Mouse (Mus musculus) kidney, adult 8-10 months (tissue): ENCODE measurements around the gene Masp1.

Experiments used
- DNase-seq, 2 experiments: peaks; one replicate each; pipeline ENCODE4 v3.0.0; 2022

Gene Masp1

GRCm38 (mm10) chr16:23457338-23457737 is 63.3 kb downstream of the Masp1 start:
- no peak for DNase-seq

GRCm38 (mm10) chr16:23456534-23456933 is 64.1 kb downstream of the Masp1 start:
- DNase-seq, result peak; percentile 16 to 29

DNA sequence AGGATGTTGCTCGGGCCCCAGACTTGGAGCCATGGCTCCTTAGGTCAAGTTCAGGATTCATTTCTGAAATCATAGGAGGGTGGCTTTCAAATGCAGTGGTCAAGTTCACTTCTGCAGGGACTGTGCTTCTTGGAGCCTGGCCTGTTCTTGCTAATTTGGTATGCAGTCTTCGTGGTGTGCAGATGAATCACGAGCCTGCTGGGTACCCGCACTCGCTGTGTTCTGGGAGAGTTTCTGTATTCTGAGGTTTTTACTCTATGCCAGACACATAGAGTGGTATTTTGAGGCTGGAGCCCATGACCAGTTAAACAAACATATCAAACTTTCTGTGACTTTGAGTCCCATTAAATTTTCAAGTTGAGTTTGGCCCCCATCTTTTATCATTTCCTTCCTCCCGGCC is 66.2 kb downstream of the Masp1 start:
- no peak for DNase-seq

GRCm38 (mm10) chr16:23452476-23452875 is 68.1 kb downstream of the Masp1 start:
- DNase-seq, result peak; percentile 9 to 35

DNA sequence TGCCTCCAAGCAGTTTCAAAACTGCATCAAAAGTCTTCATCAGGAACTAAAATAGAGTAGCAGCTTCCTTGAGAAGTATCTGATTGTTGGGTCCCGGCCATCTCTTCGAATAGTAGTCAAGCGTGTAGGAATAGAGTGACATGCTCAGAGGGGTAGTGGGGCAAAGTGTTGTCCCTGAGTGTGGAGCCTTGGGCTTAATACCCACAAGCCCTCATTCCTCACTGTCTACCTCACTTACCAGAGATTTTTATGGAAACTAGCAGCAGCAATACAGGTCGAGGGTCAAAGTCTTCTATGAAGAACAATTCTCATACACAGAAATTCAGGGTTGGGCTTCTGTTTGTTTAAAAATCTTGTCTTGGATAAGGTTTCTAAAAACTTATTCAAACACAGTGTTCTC is 69.8 kb downstream of the Masp1 start:
- DNase-seq, result no peak

- DNase-seq, result no peak
These were observed 70.7 kb downstream of the Masp1 start for GRCm38 (mm10) chr16:23449946-23450345.

GRCm38 (mm10) chr16:23444231-23444630 is 76.4 kb downstream of the Masp1 start:
- no peak for DNase-seq

DNA sequence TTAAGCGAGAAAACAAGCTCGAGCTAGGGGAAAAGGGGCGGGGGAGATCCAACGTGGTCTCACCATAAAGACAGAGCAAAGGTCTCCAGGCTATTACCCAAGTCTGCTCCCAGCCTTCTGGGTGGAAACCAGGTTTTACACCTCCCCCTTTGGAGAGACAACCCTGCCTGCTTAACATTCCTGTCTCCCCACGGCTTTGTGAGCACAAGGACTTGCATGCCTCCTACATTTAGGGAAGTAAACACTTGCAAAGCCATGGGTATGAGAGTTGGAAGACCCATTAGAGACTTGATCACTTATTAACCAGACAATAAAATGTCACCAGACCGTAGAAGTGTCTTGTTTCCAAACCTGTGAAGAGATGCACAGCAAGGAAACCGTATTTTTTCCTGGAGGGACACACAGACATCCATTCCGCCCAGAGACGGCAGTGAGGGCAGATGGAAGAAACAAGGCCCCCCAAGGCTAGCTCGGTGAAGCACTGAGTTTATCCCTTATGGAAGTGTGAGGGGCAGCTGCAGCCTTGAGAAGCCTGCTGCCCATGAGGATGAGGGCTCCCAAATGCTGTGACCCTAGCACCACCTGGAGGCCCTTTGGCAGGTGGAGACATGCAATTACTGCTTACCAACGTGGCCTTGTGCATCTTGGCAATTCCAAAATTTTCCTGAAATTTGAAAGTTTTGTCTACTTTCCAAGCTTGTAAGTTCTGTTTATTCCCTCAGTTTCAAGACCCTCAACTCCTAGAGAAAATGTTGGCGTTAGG is 83.0 kb downstream of the Masp1 start:
- DNase-seq, result peak in 1 of 2 experiments; percentile 19

DNA sequence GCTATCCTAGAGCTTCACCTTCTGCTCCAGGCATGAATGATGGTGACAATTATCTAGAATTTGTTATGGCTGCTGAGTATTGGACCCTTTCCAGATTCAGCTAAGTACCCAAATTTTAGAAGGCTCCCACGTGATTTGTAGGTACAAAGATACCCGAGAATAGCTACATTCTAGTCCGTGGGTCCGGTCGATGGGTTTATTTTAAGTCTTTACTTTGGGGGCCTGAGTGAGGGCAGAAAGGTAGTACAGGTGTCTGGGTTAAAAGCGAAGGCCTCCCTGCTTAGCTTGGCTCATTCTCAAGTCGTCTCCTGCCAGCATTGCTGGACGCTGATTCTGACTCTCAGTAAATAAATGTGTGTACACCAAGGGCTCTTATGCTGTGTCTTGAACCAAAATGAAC is 90.6 kb downstream of the Masp1 start:
- DNase-seq, result no peak

DNA sequence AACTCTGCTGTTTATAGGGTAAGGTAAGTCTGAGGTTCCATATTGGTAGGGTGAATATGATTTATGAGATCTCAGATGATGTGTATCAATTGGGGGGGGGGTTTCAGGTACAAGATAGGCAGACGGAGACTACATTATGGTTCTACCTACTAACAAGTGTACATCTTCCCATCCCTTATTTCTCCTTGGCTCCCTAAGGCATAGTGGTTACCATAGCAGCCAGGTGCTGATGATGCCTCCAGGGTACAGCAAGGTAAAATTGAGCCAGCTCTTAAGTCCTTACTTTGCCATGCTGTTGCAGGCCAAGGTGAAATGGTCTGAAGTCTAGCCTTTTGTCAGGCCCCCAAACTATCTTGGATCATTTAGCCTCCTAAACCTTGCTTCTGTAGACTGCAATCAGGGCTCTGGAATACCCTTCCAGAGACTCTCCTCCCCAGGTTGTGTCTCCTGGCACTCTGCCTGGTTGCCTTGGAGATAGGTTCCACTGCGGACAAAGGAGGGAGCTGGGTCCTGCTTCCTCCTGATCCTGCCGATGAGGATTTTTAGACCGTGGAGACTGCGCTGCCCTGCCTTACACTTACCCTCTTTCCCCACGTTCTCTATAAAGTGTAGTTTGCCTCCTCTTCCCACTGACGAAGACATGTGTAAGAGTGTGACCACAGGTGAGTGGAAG is 91.8 kb downstream of the Masp1 start, which contains the start of gene Rtp1:
Rtp1 (plus strand) TSS at position 487 of the 673 bp plus-strand sequence.
- DNase-seq, result no peak

- DNase-seq, result no peak
These were observed 92.9 kb downstream of the Masp1 start for GRCm38 (mm10) chr16:23427701-23428100.

DNA sequence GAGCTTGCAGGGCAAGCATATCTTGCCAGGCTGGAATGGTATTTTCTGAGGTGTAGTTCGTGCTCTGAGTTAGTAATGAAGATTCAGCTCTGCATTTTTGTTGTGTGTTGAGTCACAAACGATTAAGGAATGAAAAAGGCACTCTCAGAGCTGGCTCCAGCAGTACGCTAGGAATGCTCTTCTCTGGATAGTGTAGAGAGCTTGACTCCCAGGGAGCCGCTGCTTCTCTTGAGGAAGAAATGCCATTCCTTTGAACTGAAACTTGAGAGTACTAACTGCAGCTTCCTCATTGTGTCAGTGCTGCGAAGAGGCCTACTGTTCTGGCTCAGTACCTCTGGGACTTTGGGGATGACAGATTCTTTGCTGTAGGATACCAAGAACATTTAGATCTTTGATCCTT is 96.8 kb downstream of the Masp1 start:
- no peak for DNase-seq

DNA sequence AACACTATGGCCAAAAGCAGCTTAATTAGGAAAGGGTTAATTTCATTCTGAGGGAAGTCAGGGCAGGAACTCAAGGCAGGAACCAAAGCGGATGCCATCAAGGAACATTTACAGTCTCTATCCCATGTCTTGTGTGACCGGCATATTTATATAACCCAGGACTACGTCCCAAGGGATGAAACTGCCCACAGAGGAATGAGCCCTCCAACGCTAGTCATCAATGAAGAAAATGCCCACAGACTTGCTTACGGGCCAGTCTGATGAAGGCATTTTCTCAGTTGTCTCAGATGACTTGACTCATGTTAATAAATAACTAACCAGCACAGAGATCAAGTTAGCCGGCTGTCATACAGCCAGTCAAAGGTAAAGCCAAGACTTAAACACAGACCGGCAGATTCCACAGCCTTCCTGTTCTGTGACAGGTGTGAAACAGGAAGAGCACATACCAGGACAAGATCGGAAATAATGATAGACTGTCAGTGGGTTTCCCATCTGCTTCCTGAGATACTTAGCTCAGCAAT is 101.0 kb downstream of the Masp1 start:
- DNase-seq, result peak in 1 of 2 experiments; percentile 30

GRCm38 (mm10) chr16:23417456-23418240 is 103.0 kb downstream of the Masp1 start:
- DNase-seq, result no peak

GRCm38 (mm10) chr16:23416657-23417293 is 103.8 kb downstream of the Masp1 start:
- DNase-seq, result peak in 1 of 2 experiments; percentile 25

GRCm38 (mm10) chr16:23416261-23416656 is 104.4 kb downstream of the Masp1 start:
- peak; percentile 9 to 19 for DNase-seq

- DNase-seq, result no peak
These were observed 107.7 kb downstream of the Masp1 start for GRCm38 (mm10) chr16:23412930-23413329.

- DNase-seq, result peak; percentile 55 to 77
These were observed 117.4 kb downstream of the Masp1 start for GRCm38 (mm10) chr16:23403008-23403755.

GRCm38 (mm10) chr16:23401959-23402358 is 118.7 kb downstream of the Masp1 start:
- DNase-seq, result no peak

GRCm38 (mm10) chr16:23401463-23401862 is 119.2 kb downstream of the Masp1 start:
- no peak for DNase-seq
